Mouse (Mus musculus) heart, postnatal 0 days (tissue): Measurements from ENCODE around the gene Nup210l.

Experiments used
- CTCF ChIP-seq: IDR thresholded peaks from 2 replicates; pipeline ENCODE4 v1.5.1; 2016; ENCODE audit warnings: antibody characterized with exemption, control low read depth, low read depth
- EP300 ChIP-seq: IDR thresholded peaks from 2 replicates; pipeline ENCODE4 v1.6.1; 2016; ENCODE audit warnings: antibody characterized with exemption, low read depth

DNA sequence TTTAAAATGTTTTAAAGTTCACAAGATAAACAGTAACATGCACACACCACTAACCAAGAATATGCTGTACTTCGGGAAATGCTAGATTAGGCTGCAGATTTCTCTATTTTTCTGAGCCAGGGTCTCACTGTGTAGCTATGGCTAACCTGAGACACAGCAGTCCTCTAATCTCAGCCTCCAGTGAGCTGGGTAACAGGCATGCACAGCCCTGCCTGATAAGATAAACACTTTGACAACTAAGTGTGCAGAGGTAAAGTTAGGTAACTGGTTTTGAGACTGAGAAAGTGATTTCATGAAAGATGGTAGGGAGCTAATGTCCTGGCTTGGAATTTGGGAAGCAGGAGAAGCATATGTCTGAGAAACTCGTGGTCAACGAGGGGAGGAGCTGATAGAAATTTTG is 9.5 kb upstream of the Nup210l start:
- TF ChIP-seq EP300 (no peak), CTCF (no peak)
